Mouse (Mus musculus) heart, adult 18-20 months (tissue): ENCODE measurements around the gene Spata2. TPM values are rescaled to one million over a fixed set of nuclear protein-coding genes. Genes with fewer than 3 reads are reported as not detected.

Experiments used
- DNase-seq, 2 experiments: peaks; one replicate each; pipeline ENCODE4 v3.0.0; 2021 to 2022; ENCODE audit warnings: mixed read lengths in 1 of 2
- total RNA-seq, 2 experiments: library from RNA; stranded (reverse); gene quantifications; 2 replicates each; pipeline ENCODE4 v1.2.3; 2021

Gene Spata2
- total RNA-seq, 2 experiments from 2014 or later, result 13.1 to 16.4 TPM

DNA sequence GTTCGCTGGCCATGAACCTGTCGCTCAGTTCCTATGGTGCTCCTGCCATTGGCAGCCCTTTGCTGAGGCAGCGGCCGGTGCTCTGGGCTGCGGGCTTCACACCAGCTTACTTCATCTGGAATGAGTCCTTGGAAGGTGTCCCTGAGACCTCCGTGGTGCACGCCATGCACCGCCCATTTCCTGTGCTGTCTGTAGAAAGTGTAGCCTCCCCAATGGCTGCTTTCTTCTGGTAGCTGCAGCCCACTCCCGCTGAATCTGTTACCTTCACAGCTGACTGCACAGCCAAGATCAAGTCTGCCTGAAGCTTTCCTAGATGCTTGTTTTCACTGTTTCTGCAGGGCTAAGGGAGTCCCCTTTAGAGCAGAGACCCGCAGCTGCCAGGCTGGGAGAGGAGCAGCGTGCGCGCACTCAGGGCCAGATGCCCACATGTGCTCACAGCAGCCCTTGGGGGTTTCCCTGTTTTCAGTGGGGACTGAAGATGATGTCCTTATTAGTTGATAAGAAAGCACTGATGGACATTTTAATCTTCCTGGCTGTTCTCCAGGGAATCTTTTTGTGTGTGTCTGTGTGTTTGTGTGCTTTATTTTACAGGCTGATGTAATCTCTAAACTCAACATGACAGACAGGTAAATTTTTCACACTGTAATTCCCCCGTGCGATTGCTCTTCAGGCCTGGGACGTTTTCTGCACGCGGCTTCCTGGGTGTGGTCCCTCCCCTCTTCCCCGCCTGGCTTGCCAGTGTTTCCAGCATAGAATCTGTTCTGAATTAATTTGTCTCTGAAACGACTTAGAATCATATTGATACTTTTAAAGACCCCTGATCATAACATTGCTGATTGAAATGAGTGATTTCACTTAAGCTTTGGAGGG, 46.5 kb downstream of the Spata2 start:
- DNase-seq, result no peak

DNA sequence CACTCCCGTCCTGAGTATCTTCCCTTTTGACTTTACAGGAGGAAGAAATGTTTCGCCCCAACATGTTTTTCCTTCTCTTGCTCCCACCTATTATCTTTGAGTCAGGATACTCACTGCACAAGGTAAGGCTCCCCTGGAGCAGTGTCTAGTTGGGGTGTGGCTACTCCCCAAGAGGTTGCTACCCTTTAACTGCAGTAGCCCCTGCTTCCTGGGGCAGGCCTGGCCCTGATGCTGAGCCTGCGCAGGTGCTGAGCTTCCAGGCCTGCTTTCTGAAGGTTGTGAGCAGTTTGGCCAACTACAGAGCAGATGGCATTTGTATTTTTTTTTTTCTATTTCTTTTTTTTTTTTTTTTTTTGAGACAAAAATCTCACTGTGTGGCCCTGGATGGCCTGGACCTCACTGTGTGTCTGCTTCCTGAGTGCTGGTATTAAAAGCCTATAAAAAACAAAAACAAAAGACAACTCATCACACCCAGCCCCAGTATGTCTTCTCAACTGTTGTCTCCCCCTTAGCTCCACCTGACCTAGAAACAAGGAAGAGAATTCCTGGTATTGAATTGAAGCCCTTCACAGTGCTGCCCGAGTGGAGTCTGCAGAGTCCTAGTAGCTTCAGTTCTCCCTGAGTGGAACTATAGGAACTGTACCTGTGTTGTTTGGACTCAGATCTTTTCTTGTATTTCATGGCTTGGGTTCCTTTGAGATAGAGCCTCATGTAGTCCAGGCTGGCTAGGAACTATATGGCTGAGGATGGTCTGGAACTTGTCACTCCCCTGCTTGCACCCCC, 49.1 kb downstream of the Spata2 start:
- no peak for DNase-seq

DNA sequence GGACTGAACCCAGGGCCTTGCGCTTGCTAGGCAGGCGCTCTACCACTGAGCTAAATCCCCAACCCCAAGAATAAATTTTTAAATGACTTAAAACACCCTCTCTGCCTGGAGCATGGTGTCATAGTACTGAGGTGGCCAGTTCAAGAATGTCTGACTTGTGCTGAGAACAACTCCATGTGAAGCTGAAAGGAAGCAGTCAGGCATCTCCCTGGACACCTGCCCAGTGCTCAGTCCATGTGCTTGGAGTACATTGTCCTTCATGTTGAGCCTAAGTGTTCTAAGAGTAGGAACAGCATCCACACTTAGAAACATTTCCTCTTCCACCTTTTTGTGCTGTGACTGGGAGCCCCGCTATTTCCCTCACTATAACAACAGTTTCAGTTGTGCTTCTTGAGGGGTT, 53.3 kb downstream of the Spata2 start:
- DNase-seq, result peak; percentile 42 to 45

DNA sequence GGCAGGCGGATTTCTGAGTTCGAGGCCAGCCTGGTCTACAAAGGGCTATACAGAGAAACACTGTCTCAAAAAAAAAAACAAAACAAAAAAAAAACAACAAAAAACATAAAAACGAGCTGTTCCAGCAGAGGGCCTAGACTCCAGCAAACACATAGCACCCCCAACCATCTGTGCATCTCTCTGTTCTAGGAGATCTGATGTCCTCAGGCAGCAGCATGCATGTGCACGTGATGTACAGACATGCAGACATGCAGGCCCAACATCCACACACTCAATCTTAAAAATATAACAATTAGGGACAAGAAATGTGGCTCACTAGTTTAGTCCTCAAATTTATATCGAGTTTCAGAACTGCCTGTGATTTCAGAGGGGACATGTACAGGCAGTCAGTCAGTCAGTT, 56.3 kb downstream of the Spata2 start:
- no peak for DNase-seq

DNA sequence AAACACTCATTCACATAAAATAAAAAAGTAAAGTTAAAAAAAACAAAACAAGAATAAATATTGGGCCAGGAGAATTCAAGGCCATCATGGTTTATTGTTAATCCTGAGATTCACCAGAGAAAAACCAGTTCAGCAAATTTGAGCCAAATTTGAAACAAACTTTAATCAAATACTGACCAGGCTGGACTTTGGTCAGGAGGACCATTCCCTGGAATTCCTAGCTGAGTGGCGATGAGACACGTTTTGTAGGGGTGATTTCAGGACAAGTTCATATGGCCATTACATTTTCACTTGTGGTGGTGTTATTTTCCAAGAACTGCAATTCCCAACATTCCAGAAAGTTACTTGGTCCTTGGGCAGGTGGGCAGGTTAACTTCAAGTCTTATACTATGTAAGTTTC, 57.1 kb downstream of the Spata2 start:
- DNase-seq, result no peak

DNA sequence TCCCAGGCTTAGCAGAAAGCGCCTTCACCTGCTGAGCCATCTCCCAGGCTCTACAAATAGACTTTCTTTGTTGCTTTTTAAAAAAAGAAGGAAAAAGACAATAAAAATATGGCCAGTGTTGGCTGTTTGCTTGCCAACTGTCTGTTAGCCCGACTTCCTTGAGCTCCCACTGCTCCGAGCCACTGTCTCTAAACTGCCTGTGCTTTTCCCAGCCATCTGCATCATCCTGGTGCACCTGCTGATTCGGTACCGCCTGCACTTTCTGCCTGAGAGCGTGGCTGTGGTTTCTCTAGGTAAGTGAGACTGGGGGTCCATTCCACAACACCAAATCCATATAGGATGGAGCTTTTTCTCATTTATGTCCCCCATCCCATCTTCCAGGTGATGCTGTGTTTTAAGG, 58.1 kb downstream of the Spata2 start:
- no peak for DNase-seq

DNA sequence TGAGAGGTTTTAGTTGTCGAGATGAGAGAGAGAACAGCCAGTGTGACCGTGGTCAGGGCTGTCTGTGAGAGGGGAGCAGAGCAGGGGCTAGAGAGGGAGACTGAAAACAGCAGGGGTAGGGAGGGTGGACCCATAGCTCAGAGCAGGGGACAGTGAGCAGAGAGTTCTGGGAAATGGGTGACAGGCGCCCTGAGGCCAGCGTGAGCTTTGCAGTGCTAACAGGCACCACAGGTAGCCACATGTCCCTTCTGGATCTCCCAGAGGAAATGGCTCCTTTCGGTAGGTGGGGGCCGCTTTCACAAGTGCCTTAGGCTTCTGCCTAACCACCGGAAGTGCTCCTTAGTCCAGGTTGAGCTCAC, 61.3 kb downstream of the Spata2 start:
- no peak for DNase-seq

Other genes with a start within 250 kb of the Spata2 start
- 10 to 100 TPM; 12.0 to 13.6 TPM for gene B4galt5, start 143.7 kb downstream of the Spata2 start, total RNA-seq
- 10 to 100 TPM; 20.5 to 26.8 TPM for gene Slc9a8, start 71.2 kb downstream of the Spata2 start, total RNA-seq
- gene Rnf114, start 242 bp downstream of the Spata2 start, total RNA-seq, result 10 to 100 TPM; 72.0 to 72.3 TPM
- gene Snai1, start 45.3 kb upstream of the Spata2 start, total RNA-seq, result 1 to 10 TPM; 1.2 to 2.1 TPM
- gene Ube2v1, start 139.2 kb upstream of the Spata2 start, total RNA-seq, result 100 to 1,000 TPM; 119 to 126 TPM
- gene Gm20431, start 168.6 kb upstream of the Spata2 start, total RNA-seq, result 10 to 100 TPM in 1 of 2 experiments, 1 to 10 TPM in 1; 9.3 to 17.0 TPM
- 100 to 1,000 TPM; 127 to 160 TPM for gene Cebpb, start 196.0 kb upstream of the Spata2 start, total RNA-seq
- gene Tmem189, start 196.9 kb upstream of the Spata2 start, total RNA-seq, result 10 to 100 TPM; 22.0 to 23.0 TPM